Mouse (Mus musculus): Measurements from ENCODE around the gene Got2. TPM values are rescaled to one million over a fixed set of nuclear protein-coding genes. Genes with fewer than 3 reads are reported as not detected.
"Not testable (repeated sequence)": the region's sequence is repeated elsewhere in the genome, so short reads cannot be mapped to it uniquely, and the experiment has no call there.

Got2 gene
- polyA plus RNA-seq, 1 experiment from 2014 or later, result 283 TPM

GRCm38 (mm10) chr8:95878176-95878962, 10.0 kb downstream of the Got2 start:
- H3K36me3 ChIP-seq (ENCODE audit: control insufficient read depth, insufficient read depth, low read length), result peaks cover 32% of the 10 kb centered on the region
- no peaks in the 10 kb centered on the region for H3K27me3 ChIP-seq (replicated peaks; ENCODE audit: control insufficient read depth, insufficient read depth, low read length)
- peaks cover 6% of the 10 kb centered on the region; the same call in 1 of the 2 replicates for H3K4me1 ChIP-seq (ENCODE audit: control insufficient read depth, insufficient read depth, low read length)
- no peak overlapping the region for H3K4me2 ChIP-seq (ENCODE audit: low read depth, low read length)
- ATAC-seq, result no peak
- H3K4me3 ChIP-seq (ENCODE audit: low read length), result no peak overlapping the region
- no peak overlapping the region for H3K9ac ChIP-seq (ENCODE audit: low read depth, low read length)
- H3K27ac ChIP-seq (ENCODE audit: low read length), result no peak overlapping the region
- H3K9me3 ChIP-seq (ENCODE audit: control insufficient read depth, low read length), result 0 out of 2 replicates have a peak, but pooled peaks cover 3% of the 10 kb centered on the region
- WGBS, result 54% methylated on average over 12 of the region's 12 CpGs

GRCm38 (mm10) chr8:95875270-95875669, 13.1 kb downstream of the Got2 start:
- peaks cover 51% of the 10 kb centered on the region for H3K36me3 ChIP-seq (ENCODE audit: control insufficient read depth, insufficient read depth, low read length)
- no peak overlapping the region for H3K27ac ChIP-seq (ENCODE audit: low read length)
- no peaks in the 10 kb centered on the region for H3K27me3 ChIP-seq (replicated peaks; ENCODE audit: control insufficient read depth, insufficient read depth, low read length)
- peaks cover 6% of the 10 kb centered on the region; the same call in 1 of the 2 replicates for H3K4me1 ChIP-seq (ENCODE audit: control insufficient read depth, insufficient read depth, low read length)
- 0 out of 2 replicates have a peak, but pooled peaks cover 3% of the 10 kb centered on the region for H3K9me3 ChIP-seq (ENCODE audit: control insufficient read depth, low read length)
- no peak overlapping the region for H3K9ac ChIP-seq (ENCODE audit: low read depth, low read length)
- H3K4me3 ChIP-seq (ENCODE audit: low read length), result no peak overlapping the region
- WGBS, result 97% methylated on average over 7 of the region's 7 CpGs
- no peak for ATAC-seq
- no peak overlapping the region for H3K4me2 ChIP-seq (ENCODE audit: low read depth, low read length)

- peaks cover 60% of the 10 kb centered on the region for H3K36me3 ChIP-seq (ENCODE audit: control insufficient read depth, insufficient read depth, low read length)
- no peak overlapping the region for H3K9ac ChIP-seq (ENCODE audit: low read depth, low read length)
- 90% methylated on average over 16 of the region's 16 CpGs for WGBS
- H3K4me1 ChIP-seq (ENCODE audit: control insufficient read depth, insufficient read depth, low read length), result no peaks in the 10 kb centered on the region
- H3K27ac ChIP-seq (ENCODE audit: low read length), result no peak overlapping the region
- no peak for ATAC-seq
- no peak overlapping the region for H3K4me3 ChIP-seq (ENCODE audit: low read length)
- no peak overlapping the region for H3K4me2 ChIP-seq (ENCODE audit: low read depth, low read length)
- no peaks in the 10 kb centered on the region for H3K27me3 ChIP-seq (replicated peaks; ENCODE audit: control insufficient read depth, insufficient read depth, low read length)
- H3K9me3 ChIP-seq (ENCODE audit: control insufficient read depth, low read length), result 0 out of 2 replicates have a peak, but pooled peaks cover 3% of the 10 kb centered on the region
Measured at GRCm38 (mm10) chr8:95871690-95872089, 16.7 kb downstream of the Got2 start.

GRCm38 (mm10) chr8:95864851-95865250, 23.5 kb downstream of the Got2 start:
- 96% methylated on average over 17 of the region's 18 CpGs for WGBS
- not testable (repeated sequence) for H3K4me1 ChIP-seq (ENCODE audit: control insufficient read depth, insufficient read depth, low read length); ATAC-seq

GRCm38 (mm10) chr8:95863761-95864440, 24.4 kb downstream of the Got2 start:
- not testable (repeated sequence) for H3K9me3 ChIP-seq (ENCODE audit: control insufficient read depth, low read length); H3K9ac ChIP-seq (ENCODE audit: low read depth, low read length); H3K4me3 ChIP-seq (ENCODE audit: low read length); H3K27ac ChIP-seq (ENCODE audit: low read length); H3K4me1 ChIP-seq (ENCODE audit: control insufficient read depth, insufficient read depth, low read length); H3K4me2 ChIP-seq (ENCODE audit: low read depth, low read length); H3K27me3 ChIP-seq (replicated peaks; ENCODE audit: control insufficient read depth, insufficient read depth, low read length)
- 69% methylated on average over 10 of the region's 11 CpGs for WGBS
- H3K36me3 ChIP-seq (ENCODE audit: control insufficient read depth, insufficient read depth, low read length), result peaks cover 21% of the 10 kb centered on the region
- ATAC-seq, result peak; percentile 42; the same call in 1 of the 2 replicates

More at GRCm38 (mm10) chr8:95864851-95865250, 23.5 kb downstream of the Got2 start:
- H3K27ac ChIP-seq (ENCODE audit: low read length); H3K27me3 ChIP-seq (replicated peaks; ENCODE audit: control insufficient read depth, insufficient read depth, low read length); H3K9me3 ChIP-seq (ENCODE audit: control insufficient read depth, low read length); H3K4me3 ChIP-seq (ENCODE audit: low read length); H3K4me2 ChIP-seq (ENCODE audit: low read depth, low read length); H3K9ac ChIP-seq (ENCODE audit: low read depth, low read length): not testable (repeated sequence)
- H3K36me3 ChIP-seq (ENCODE audit: control insufficient read depth, insufficient read depth, low read length), result peaks cover 21% of the 10 kb centered on the region

GRCm38 (mm10) chr8:95854174-95854573, 34.2 kb downstream of the Got2 start:
- H3K4me1 ChIP-seq (ENCODE audit: control insufficient read depth, insufficient read depth, low read length), result peaks cover 5% of the 10 kb centered on the region
- H3K4me3 ChIP-seq (ENCODE audit: low read length), result no peak overlapping the region
- no peaks in the 10 kb centered on the region for H3K9me3 ChIP-seq (ENCODE audit: control insufficient read depth, low read length)
- H3K9ac ChIP-seq (ENCODE audit: low read depth, low read length), result no peak overlapping the region
- H3K27me3 ChIP-seq (replicated peaks; ENCODE audit: control insufficient read depth, insufficient read depth, low read length), result no peaks in the 10 kb centered on the region
- no peak overlapping the region for H3K27ac ChIP-seq (ENCODE audit: low read length)
- ATAC-seq, result no peak
- no peak overlapping the region for H3K4me2 ChIP-seq (ENCODE audit: low read depth, low read length)
- WGBS, result 83% methylated on average over 6 of the region's 6 CpGs
- H3K36me3 ChIP-seq (ENCODE audit: control insufficient read depth, insufficient read depth, low read length), result no peaks in the 10 kb centered on the region

GRCm38 (mm10) chr8:95853102-95853843, 35.1 kb downstream of the Got2 start, which contains the start of gene Slc38a7:
Gene Slc38a7 (minus strand): TSS chr8:95853539.
- H3K27ac ChIP-seq (ENCODE audit: low read length), result peak within 1 kb of the TSS; percentile 58

GRCm38 (mm10) chr8:95852290-95852689, 36.1 kb downstream of the Got2 start:
- Histone ChIP-seq H3K4me2 (ENCODE audit: low read depth, low read length) (peak overlapping the region; percentile 53), H3K4me3 (ENCODE audit: low read length) (peak overlapping the region; percentile 64), H3K27ac (ENCODE audit: low read length) (peak overlapping the region; percentile 58), H3K27me3 (replicated peaks; ENCODE audit: control insufficient read depth, insufficient read depth, low read length) (no peaks in the 10 kb centered on the region), H3K4me1 (ENCODE audit: control insufficient read depth, insufficient read depth, low read length) (peaks cover 5% of the 10 kb centered on the region), H3K36me3 (ENCODE audit: control insufficient read depth, insufficient read depth, low read length) (no peaks in the 10 kb centered on the region; the same call in 1 of the 2 replicates), H3K9me3 (ENCODE audit: control insufficient read depth, low read length) (no peaks in the 10 kb centered on the region), H3K9ac (ENCODE audit: low read depth, low read length) (peak overlapping the region; percentile 73; the same call in 1 of the 2 replicates)
- ATAC-seq, result peak; percentile 86
- 46% methylated on average over 4 of the region's 4 CpGs for WGBS

More at GRCm38 (mm10) chr8:95853102-95853843, 35.1 kb downstream of the Got2 start, which contains the start of gene Slc38a7:
- Histone ChIP-seq H3K27me3 (replicated peaks; ENCODE audit: control insufficient read depth, insufficient read depth, low read length) (no peaks in the 10 kb centered on the region), H3K4me1 (ENCODE audit: control insufficient read depth, insufficient read depth, low read length) (peaks cover 5% of the 10 kb centered on the region), H3K36me3 (ENCODE audit: control insufficient read depth, insufficient read depth, low read length) (no peaks in the 10 kb centered on the region; the same call in 1 of the 2 replicates), H3K4me3 (ENCODE audit: low read length) (peak within 1 kb of the TSS; percentile 64), H3K4me2 (ENCODE audit: low read depth, low read length) (peak within 1 kb of the TSS; percentile 53), H3K9me3 (ENCODE audit: control insufficient read depth, low read length) (no peaks in the 10 kb centered on the region), H3K9ac (ENCODE audit: low read depth, low read length) (peak within 1 kb of the TSS; percentile 73)
- peak; percentile 93 for ATAC-seq
- WGBS, result 13% methylated on average over 22 of the region's 22 CpGs

GRCm38 (mm10) chr8:95850326-95850725, 38.0 kb downstream of the Got2 start:
- Histone ChIP-seq H3K4me2 (ENCODE audit: low read depth, low read length) (no peak overlapping the region), H3K9ac (ENCODE audit: low read depth, low read length) (no peak overlapping the region), H3K9me3 (ENCODE audit: control insufficient read depth, low read length) (no peaks in the 10 kb centered on the region), H3K4me3 (ENCODE audit: low read length) (no peak overlapping the region), H3K36me3 (ENCODE audit: control insufficient read depth, insufficient read depth, low read length) (peaks cover 2% of the 10 kb centered on the region), H3K27ac (ENCODE audit: low read length) (no peak overlapping the region), H3K27me3 (replicated peaks; ENCODE audit: control insufficient read depth, insufficient read depth, low read length) (no peaks in the 10 kb centered on the region), H3K4me1 (ENCODE audit: control insufficient read depth, insufficient read depth, low read length) (peaks cover 5% of the 10 kb centered on the region)
- ATAC-seq, result no peak
- WGBS, result 91% methylated on average over 2 of the region's 2 CpGs

Measured in intestine, embryonic 16.5 days (tissue).